Mouse (Mus musculus) cortical plate, adult 2 months (tissue): ENCODE measurements around the gene Mybl2. TPM values are rescaled to one million over a fixed set of nuclear protein-coding genes. Genes with fewer than 3 reads are reported as not detected.
A peak's percentile ranks its signal among the peaks of the same experiment; 100 is the strongest.

Source experiments
- H3K27ac ChIP-seq: fragments of 200-500 bp; 2 replicates; pipeline ENCODE4 v1.5.1; 2012; ENCODE audit warnings: low read length, control low read depth, inconsistent platforms; ENCODE audit not compliant: insufficient read depth
- H3K4me1 ChIP-seq: fragments of 200-500 bp; 2 replicates; pipeline ENCODE4 v1.6.1; 2011; ENCODE audit warnings: low read length; ENCODE audit not compliant: control insufficient read depth, insufficient read depth
- H3K4me3 ChIP-seq: fragments of 200-500 bp; 2 replicates; pipeline ENCODE4 v1.5.1; 2011; ENCODE audit warnings: mild to moderate bottlenecking, low read length, control low read depth; ENCODE audit not compliant: insufficient read depth
- CTCF ChIP-seq: fragments of 200-500 bp; IDR thresholded peaks from 2 replicates; pipeline ENCODE4 v1.5.1; 2011; ENCODE audit warnings: mild to moderate bottlenecking, control low read depth, low read length; ENCODE audit not compliant: insufficient read depth; ENCODE audit errors: extremely low read depth
- POLR2A ChIP-seq: fragments of 200-500 bp; IDR thresholded peaks from 2 replicates; pipeline ENCODE4 v1.6.1; 2011; ENCODE audit warnings: mild to moderate bottlenecking, low read length, control low read depth; ENCODE audit not compliant: insufficient read depth; ENCODE audit errors: extremely low read depth
- polyA plus RNA-seq: library from polyadenylated mRNA; depleted of rRNA; stranded (reverse); fragments of >200 nt; gene quantifications from 2 replicates; pipeline ENCODE4 v1.2.3, GENCODE M21; 2012; rRNA removed

Gene Mybl2
- 2.0 and 2.3 TPM in 2 replicates for polyA plus RNA-seq

GRCm38 (mm10) chr2:163054335-163054840, at the start of gene Mybl2:
Gene Mybl2, plus strand, starts transcription at chr2:163054687.
- Histone ChIP-seq H3K4me3 (peak within 1 kb of the TSS; percentile 19), H3K4me1 (no peaks in the 10 kb centered on the region), H3K27ac (no peak within 1 kb of the TSS)
- TF ChIP-seq CTCF: no peak
- TF ChIP-seq POLR2A: no peak

- Histone ChIP-seq H3K27ac (no peak overlapping the region), H3K4me3 (no peak overlapping the region), H3K4me1 (no peaks in the 10 kb centered on the region)
- no peak for TF ChIP-seq CTCF
- TF ChIP-seq POLR2A: no peak
Measured at GRCm38 (mm10) chr2:163007299-163007698, 47.2 kb upstream of the Mybl2 start.

- H3K4me3 ChIP-seq: peak within 1 kb of the TSS; percentile 74
- H3K4me1 ChIP-seq: peaks cover 6% of the 10 kb centered on the region; the same call in 1 of the 2 replicates
- TF ChIP-seq CTCF (no peak), POLR2A (peak; percentile 55; the same call in 1 of the 2 replicates)
- H3K27ac ChIP-seq: peak within 1 kb of the TSS; percentile 71; the same call in 1 of the 2 replicates
Measured at GRCm38 (mm10) chr2:163016916-163017743, 37.4 kb upstream of the Mybl2 start, which contains the start of gene Ift52. Gene Ift52, plus strand, starts transcription at chr2:163017354.

- no peak overlapping the region for H3K4me3 ChIP-seq
- no peaks in the 10 kb centered on the region for H3K4me1 ChIP-seq
- no peak for TF ChIP-seq CTCF
- no peak for TF ChIP-seq POLR2A
- no peak overlapping the region for H3K27ac ChIP-seq
Measured at GRCm38 (mm10) chr2:163031289-163031688, 23.2 kb upstream of the Mybl2 start.

GRCm38 (mm10) chr2:163031757-163032156, 22.7 kb upstream of the Mybl2 start:
- no peak for TF ChIP-seq POLR2A
- TF ChIP-seq CTCF: no peak
- no peak overlapping the region for H3K4me3 ChIP-seq
- no peaks in the 10 kb centered on the region for H3K4me1 ChIP-seq

GRCm38 (mm10) chr2:163032622-163033021, 21.9 kb upstream of the Mybl2 start:
- no peak overlapping the region for H3K4me3 ChIP-seq
- no peak overlapping the region for H3K27ac ChIP-seq
- no peak for TF ChIP-seq CTCF
- no peak for TF ChIP-seq POLR2A
- H3K4me1 ChIP-seq: no peaks in the 10 kb centered on the region

More at GRCm38 (mm10) chr2:163031757-163032156, 22.7 kb upstream of the Mybl2 start:
- no peak overlapping the region for H3K27ac ChIP-seq

GRCm38 (mm10) chr2:163039940-163040339, 14.5 kb upstream of the Mybl2 start:
- no peak overlapping the region for H3K27ac ChIP-seq
- no peaks in the 10 kb centered on the region for H3K4me1 ChIP-seq
- TF ChIP-seq POLR2A: no peak
- TF ChIP-seq CTCF: no peak
- H3K4me3 ChIP-seq: no peak overlapping the region

GRCm38 (mm10) chr2:163048125-163048524, 6.4 kb upstream of the Mybl2 start:
- Histone ChIP-seq H3K27ac (no peak overlapping the region), H3K4me1 (no peaks in the 10 kb centered on the region), H3K4me3 (no peak overlapping the region)
- TF ChIP-seq POLR2A (no peak), CTCF (peak; percentile 74)

GRCm38 (mm10) chr2:163049116-163049515, 5.4 kb upstream of the Mybl2 start:
- Histone ChIP-seq H3K27ac (no peak overlapping the region), H3K4me3 (no peak overlapping the region), H3K4me1 (no peaks in the 10 kb centered on the region)
- no peak for TF ChIP-seq POLR2A
- no peak for TF ChIP-seq CTCF

GRCm38 (mm10) chr2:163051691-163052090, 2.8 kb upstream of the Mybl2 start:
- Histone ChIP-seq H3K4me1 (no peaks in the 10 kb centered on the region), H3K27ac (no peak overlapping the region), H3K4me3 (no peak overlapping the region)
- TF ChIP-seq CTCF (no peak), POLR2A (no peak)
